Mouse (Mus musculus) liver (tissue): ENCODE measurements around the gene Gata5.

ENCODE experiments used
- DNase-seq: peaks from one replicate; pipeline ENCODE4 v3.0.0-alpha.2; 2020; ENCODE audit warnings: mixed read lengths

Gene Gata5

GRCm38 (mm10) chr2:180334551-180334986, at the start of gene Gata5:
Gata5 (minus strand) TSS chr2:180334699.
- peak; percentile 68 for DNase-seq

DNA sequence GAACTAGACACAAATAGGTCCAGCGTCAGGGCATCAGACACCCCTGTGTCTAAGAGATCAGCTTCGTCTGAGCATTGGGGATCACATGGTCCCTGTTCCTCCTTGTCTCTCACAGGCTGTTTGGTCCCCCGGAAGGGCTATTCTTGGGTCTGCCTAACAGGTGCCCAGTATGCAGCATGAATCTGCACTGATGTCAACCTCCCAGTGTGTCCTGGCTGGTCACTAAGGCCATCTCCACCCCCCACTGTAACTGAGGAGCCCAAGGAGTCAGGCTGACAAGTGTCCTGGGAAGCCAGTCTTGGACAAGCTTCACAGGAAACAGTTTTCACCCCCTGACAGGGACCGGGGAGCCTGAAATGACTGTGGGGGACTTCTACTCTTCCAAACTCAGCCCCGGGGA, 42.2 kb upstream of the Gata5 start:
- DNase-seq: no peak

GRCm38 (mm10) chr2:180373256-180373655, 38.8 kb upstream of the Gata5 start:
- DNase-seq: no peak

DNA sequence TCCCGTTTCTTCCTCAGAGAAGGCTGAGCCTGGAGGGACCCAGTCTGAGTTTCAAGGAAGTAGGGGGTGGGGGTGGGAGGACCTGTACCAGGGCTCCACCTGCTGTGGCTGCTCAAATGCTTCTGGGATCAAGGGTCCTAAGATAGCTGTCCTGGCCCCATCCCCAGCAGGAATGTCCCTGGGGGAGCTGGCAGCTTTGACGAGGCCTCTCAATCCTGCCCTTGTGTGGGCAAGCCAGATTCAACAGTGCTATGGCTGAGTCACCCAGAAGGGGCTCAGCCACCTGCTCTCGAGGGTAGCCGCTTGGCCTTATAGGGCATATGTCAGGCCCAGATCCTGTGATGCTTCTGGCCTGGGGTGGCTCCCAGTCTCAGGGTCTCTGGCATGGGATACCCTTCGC, 33.9 kb upstream of the Gata5 start:
- no peak for DNase-seq

DNA sequence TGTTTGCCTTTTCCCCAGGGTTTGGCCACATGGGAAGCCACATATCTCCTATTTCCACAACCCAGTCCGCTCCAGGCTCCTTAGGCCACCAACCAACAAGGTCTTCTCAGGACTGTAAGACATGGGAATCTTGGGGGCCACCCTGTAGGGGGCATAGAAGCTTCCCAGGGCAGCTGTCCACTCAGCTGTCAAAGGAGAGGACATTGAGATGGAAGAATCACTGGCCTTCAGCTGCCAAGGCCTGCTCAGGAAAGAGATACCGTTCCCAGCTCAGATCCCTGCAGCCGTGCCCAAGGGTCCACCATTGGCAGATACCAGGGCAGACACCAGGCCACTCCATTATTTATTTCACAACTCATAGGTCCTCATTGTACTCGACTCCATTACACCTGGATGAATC, 32.9 kb upstream of the Gata5 start:
- DNase-seq: no peak

GRCm38 (mm10) chr2:180363434-180363720, 28.9 kb upstream of the Gata5 start:
- DNase-seq: no peak

GRCm38 (mm10) chr2:180362585-180363433, 28.3 kb upstream of the Gata5 start:
- no peak for DNase-seq

GRCm38 (mm10) chr2:180359062-180359461, 24.6 kb upstream of the Gata5 start:
- no peak for DNase-seq

GRCm38 (mm10) chr2:180353338-180353737, 18.8 kb upstream of the Gata5 start:
- DNase-seq: peak; percentile 43

DNA sequence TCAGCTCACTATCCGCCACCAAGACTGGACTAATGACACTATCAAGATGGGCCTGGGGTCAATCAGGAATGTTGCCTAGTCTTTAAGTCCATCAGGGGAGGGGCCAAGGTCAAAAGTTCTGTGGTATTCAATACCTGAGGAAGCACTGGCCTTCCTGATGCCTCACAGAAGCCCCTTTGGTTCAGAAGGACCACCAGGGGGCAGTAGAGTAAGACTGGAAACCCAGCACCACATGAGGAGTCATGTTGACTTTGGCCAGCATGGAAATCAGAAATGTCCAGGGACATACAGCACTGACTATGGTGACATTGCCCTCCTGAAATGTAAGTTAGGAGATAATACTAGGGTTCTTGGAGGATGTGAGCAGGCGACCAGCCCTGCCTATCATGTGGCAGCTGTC, 16.2 kb upstream of the Gata5 start:
- peak; percentile 32 for DNase-seq

- DNase-seq: peak; percentile 78
These were observed 12.5 kb upstream of the Gata5 start for GRCm38 (mm10) chr2:180346820-180347497.

- DNase-seq: no peak
These were observed 8.6 kb upstream of the Gata5 start for GRCm38 (mm10) chr2:180343092-180343491.

DNA sequence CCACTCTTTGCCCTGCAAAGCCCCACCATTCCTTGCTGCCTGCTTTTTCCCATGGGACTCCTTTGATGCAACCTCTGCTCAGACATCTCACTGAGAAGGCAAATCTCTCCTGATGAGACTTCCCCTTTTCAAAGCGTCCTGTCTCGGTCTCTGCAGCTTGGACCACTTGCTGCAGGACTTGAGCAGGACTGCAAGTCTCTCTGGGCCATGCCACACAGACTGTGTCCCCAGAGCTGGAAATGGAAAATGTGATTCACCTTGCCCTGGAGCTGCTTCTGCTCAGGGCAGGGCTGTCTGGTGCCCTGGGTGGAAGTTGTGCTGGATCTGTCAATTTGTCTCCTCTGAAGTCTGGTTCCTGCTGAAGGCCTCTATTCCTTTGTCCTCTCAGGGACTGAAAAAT, 7.7 kb upstream of the Gata5 start:
- DNase-seq: no peak

- no peak for DNase-seq
These were observed 6.7 kb upstream of the Gata5 start for GRCm38 (mm10) chr2:180341229-180341628.

DNA sequence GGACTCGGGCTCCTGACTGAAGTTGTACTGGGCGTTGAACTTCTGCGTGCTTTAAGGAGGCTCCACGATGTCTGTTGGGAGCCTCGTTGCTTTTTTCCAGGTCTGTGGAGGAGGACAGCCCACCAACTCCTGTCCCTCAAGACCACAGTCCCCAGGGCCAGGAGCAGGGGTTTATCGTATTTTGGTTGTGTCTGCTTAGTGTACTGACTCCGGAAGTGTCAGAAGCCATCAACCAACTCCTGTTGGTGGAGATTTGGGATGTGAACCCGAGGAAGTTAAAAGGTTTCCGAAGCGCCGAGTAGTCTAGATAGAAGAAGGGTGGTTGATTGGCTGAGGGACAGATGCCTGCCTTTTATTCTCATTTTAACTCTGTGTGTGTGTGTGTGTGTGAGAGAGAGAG, 5.4 kb upstream of the Gata5 start:
- no peak for DNase-seq

DNA sequence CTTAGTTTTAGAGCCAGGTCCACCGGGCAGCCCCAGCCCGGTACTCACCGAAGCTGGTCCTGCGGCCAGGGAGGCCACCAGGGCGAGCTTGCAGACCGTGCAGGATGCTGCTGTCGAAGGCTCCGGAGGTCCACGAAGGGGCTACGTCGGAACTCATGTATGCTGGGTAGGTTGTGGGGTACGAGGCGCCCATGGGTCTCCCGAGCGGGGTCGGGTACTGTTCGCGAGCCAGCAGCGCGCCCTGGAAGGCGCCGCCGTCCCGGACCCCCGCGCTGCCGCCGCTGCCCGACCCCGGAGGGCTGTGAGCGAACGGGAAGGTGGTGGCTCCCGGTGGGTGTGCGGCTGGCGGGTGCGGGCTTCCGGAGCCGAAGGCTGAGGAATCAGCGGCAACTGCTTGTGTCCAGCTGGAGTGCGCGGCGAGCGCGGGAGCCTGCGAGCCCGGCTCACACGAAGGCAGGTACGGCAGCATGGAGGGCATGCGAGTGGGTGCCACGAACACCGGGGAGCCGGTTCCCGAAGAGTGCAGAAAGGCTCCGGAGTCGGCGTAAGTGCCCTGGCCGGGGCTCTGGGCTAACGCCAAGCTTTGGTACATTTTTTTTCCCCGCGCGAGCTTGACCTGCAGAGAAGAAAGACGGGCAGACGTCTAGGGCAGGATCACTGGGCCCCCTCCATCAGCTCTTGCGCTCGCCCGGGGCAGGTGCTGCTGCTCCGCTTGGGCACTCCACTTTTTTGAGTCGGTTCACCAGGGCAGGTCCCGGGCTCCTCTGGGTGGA, 535 bp downstream of the Gata5 start:
- no peak for DNase-seq

- DNase-seq: no peak
These were observed 5.0 kb downstream of the Gata5 start for GRCm38 (mm10) chr2:180329466-180329865.

- peak; percentile 29 for DNase-seq
These were observed 11.7 kb downstream of the Gata5 start for GRCm38 (mm10) chr2:180322674-180323355.

- no peak for DNase-seq
These were observed 14.3 kb downstream of the Gata5 start for GRCm38 (mm10) chr2:180320216-180320615.

- no peak for DNase-seq
These were observed 16.9 kb downstream of the Gata5 start for GRCm38 (mm10) chr2:180317591-180317990.

DNA sequence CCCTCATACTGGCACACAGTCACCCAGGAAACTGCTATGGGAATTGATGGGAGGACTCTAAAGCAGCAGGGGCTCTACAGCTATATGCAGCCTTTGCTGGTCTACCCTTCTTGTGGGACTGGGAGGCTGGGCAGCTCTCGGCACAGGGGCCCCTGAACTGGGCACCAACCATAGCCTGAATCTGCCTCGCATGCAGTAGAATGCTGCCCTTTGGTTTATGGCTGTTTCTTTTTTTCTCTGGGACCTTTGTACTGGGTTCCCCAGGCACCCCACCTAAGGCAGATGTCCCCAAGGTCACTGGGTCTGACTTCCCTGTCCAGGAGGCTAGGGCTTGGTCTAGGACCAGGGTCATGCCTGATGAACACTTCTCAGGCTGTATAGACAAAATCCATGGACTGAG, 20.2 kb downstream of the Gata5 start:
- no peak for DNase-seq

- no peak for DNase-seq
These were observed 23.4 kb downstream of the Gata5 start for GRCm38 (mm10) chr2:180311147-180311546.

DNA sequence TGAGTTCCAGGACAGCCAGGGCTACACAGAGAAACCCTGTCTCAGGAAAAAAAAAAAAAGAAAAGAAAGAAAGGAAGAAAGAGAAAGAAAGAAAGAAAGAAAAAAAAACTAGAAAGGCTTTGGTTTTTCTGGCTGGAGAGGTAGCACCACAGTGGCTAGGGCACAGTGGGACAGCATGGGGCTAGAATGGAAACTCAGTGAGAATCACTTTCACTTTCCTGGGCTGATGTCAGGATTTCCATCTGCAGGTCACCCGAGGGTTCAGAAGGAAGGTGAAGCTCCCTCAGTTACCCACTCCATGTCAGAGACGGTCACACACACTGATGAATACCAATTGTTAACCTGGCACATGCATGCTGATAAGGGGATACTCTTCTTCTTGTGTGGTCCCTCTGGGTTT, 26.8 kb downstream of the Gata5 start:
- DNase-seq: no peak
